Mouse (Mus musculus) spleen, adult 10 weeks (tissue): ENCODE measurements around the gene Mindy1. TPM values are rescaled to one million over a fixed set of nuclear protein-coding genes. Genes with fewer than 3 reads are reported as not detected.

ENCODE experiments used
- polyA plus RNA-seq: library from polyadenylated mRNA; stranded (reverse); fragments of 350-450 nt; fragmentation: Illumina TruSeq; extraction: RNeasy Lipid Tissue Mini Kit (QIAGEN cat#74804); gene quantifications from one replicate; pipeline ENCODE4 v1.2.3, GENCODE M21; 2015; ENCODE audit warnings: low replicate concordance; ENCODE audit not compliant: insufficient read depth

Mindy1 gene
- 37.6 TPM for polyA plus RNA-seq

GRCm38 (mm10) chr3:95281216-95282126, at the start of gene Mindy1, which contains the start of gene Prune1:
Mindy1 (plus strand) TSS chr3:95281345.
Prune1 (minus strand) TSS chr3:95282076.

GRCm38 (mm10) chr3:95241498-95241897, 39.6 kb upstream of the Mindy1 start, which contains the start of gene Gm128:
Gm128 (minus strand) TSS chr3:95241598.

GRCm38 (mm10) chr3:95250783-95251424, 30.2 kb upstream of the Mindy1 start, which contains the start of gene Bnipl:
Bnipl (minus strand) TSS chr3:95251193.

GRCm38 (mm10) chr3:95307100-95307499, 26.0 kb downstream of the Mindy1 start, which contains the start of gene Anxa9:
Anxa9 (minus strand) TSS chr3:95307176.

GRCm38 (mm10) chr3:95314486-95315093, 33.4 kb downstream of the Mindy1 start, which contains the start of gene Cers2:
Cers2 (plus strand) TSS chr3:95314791.

Other genes starting within 250 kb of the Mindy1 start
- gene Psmd4, start 238.7 kb upstream of the Mindy1 start, polyA plus RNA-seq: 88.5 TPM
- gene Pip5k1a, start 174.4 kb upstream of the Mindy1 start, polyA plus RNA-seq: 20.2 TPM
- 33.3 TPM for gene Vps72, start 170.3 kb upstream of the Mindy1 start, polyA plus RNA-seq
- 3.3 TPM for gene Tmod4, start 156.9 kb upstream of the Mindy1 start, polyA plus RNA-seq
- 81.2 TPM for gene Scnm1, start 147.3 kb upstream of the Mindy1 start, polyA plus RNA-seq
- gene Lysmd1, start 147.3 kb upstream of the Mindy1 start, polyA plus RNA-seq: 10.1 TPM
- 32.9 TPM for gene Tnfaip8l2, start 139.0 kb upstream of the Mindy1 start, polyA plus RNA-seq
- 0.69 TPM for gene Sema6c, start 120.9 kb upstream of the Mindy1 start, polyA plus RNA-seq
- 109 TPM for gene Gabpb2, start 63.4 kb upstream of the Mindy1 start, polyA plus RNA-seq
- 160 TPM for gene Cdc42se1, start 52.6 kb upstream of the Mindy1 start, polyA plus RNA-seq
- 24.0 TPM for gene Mllt11, start 49.2 kb upstream of the Mindy1 start, polyA plus RNA-seq
- not detected for gene Gm128, start 39.7 kb upstream of the Mindy1 start, polyA plus RNA-seq
- not detected for gene Bnipl, start 30.2 kb upstream of the Mindy1 start, polyA plus RNA-seq
- gene Prune1, start 731 bp downstream of the Mindy1 start, polyA plus RNA-seq: 13.4 TPM
- 6.3 TPM for gene Anxa9, start 25.8 kb downstream of the Mindy1 start, polyA plus RNA-seq
- gene Cers2, start 33.4 kb downstream of the Mindy1 start, polyA plus RNA-seq: 215 TPM
- gene Setdb1, start 75.9 kb downstream of the Mindy1 start, polyA plus RNA-seq: 47.4 TPM
- gene 4930558C23Rik, start 121.5 kb downstream of the Mindy1 start, polyA plus RNA-seq: not detected
- 57.5 TPM for gene Arnt, start 153.0 kb downstream of the Mindy1 start, polyA plus RNA-seq
- 6.5 TPM for gene Ctsk, start 217.9 kb downstream of the Mindy1 start, polyA plus RNA-seq
- gene Ctss, start 245.4 kb downstream of the Mindy1 start, polyA plus RNA-seq: 961 TPM